Mouse (Mus musculus): ENCODE measurements around the gene Mctp2.

DNA sequence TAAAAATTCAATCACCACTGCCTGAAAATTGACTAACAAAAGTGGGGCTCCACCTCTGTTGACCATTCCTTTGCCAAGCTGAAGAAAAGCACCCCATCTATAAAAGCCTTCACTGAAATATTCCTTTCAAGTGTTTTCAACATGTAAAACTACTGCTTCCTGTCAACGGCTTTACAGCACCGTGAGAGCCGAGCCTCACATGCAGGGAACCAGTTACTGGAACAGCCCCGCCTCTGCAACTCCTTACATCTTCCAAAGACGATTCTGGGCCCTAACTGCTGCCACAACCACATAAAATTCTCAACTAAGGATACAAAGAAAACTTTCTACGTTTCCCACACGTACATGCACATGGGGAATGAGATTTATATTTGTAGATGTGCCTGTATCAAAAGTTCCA lies 88.4 kb downstream of the Mctp2 start:
- no peak for TF ChIP-seq GATA2 (IDR thresholded peaks at IDR 0.05; ENCODE audit: borderline replicate concordance, low read depth, low read length)
- TF ChIP-seq CTCF (IDR thresholded peaks at IDR 0.05; ENCODE audit: low read depth, low read length), result no peak

Data from G1E (cell line).